Mouse (Mus musculus) ovary, postnatal 10 days (tissue): ENCODE measurements around the gene Mrln.
"Not testable (repeated sequence)": the region's sequence is repeated elsewhere in the genome, so short reads cannot be mapped to it uniquely, and the experiment has no call there.

Experiments
- DNase-seq: peaks from one replicate; pipeline ENCODE4 v3.0.0; 2022; ENCODE audit warnings: low spot score

The Mrln gene

DNA sequence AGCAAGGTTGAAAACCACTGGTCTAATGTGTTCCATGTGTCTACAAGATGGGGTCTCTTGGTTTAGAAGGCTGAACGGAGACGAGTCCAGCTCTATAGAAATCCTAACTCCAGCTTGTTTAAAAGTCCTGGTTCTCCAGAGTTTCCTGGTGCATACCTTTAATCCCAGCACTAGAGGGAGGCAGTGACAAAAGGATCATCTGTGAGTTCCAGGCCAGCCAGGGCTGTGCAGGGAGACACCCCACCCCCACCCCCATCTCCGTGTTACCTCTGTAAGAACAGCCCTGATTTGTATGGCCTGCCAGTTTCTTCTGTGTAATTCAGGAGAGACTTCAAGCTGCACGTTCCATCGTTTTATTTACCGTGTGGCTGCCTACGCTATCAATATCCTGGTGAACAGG, 8.7 kb upstream of the Mrln start:
- no peak for DNase-seq

DNA sequence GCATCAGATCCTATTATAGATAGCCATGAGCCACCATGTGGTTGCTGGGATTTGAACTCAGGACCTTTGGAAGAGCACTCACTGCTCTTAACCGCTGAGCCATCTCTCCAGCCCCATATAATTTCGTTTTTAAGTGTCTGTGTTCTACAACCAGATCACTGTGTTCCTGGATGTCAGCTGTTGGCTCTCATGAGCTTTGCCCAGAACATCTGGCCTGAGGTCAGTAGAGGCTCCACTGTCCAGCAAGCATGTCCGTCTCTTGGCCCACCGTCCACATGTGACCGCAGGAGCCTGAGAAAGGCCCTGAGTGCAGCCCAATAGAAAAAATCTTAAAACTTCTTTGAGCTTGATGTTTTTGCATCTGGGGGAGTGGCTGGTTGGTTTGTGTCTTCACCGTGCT, 7.8 kb upstream of the Mrln start:
- no peak for DNase-seq

DNA sequence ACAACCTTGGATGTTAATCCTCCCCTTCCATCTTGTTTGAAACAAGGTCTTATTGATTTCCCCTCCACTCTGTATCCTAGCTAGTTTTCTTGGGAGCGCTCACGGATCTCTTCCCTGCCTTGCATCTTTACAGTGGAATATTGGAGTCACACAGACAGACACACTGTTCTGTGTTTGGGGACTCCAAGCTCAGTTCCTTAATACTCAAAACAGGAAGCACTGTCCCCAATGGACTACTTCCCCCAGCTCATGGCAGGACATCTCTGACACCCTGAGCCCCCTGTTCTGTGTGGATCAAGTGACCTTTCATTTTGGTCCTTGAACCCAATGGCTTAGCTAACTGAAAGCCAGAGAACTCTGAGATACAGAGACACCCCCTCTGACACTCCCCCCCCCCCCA, 6.9 kb upstream of the Mrln start:
- no peak for DNase-seq

DNA sequence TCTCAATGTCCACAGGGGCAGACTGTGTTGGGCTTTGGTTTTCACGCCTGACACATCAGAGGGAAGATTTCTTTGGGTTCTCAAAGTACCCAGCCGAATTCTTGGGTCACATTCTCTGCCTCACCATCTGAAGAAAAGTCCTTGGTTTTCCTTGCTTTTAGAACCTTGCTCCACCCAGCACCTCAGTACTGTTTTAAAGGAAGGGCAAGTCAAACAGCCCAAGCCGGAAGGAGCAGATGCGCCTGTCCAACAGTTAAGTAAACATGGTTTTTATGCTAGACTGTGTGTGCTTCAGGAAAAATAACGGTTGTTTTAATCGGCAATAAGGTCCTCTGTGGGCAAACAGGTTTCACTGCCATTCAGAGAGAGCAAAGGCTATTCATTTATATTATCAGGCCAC, 6.5 kb upstream of the Mrln start:
- no peak for DNase-seq

DNA sequence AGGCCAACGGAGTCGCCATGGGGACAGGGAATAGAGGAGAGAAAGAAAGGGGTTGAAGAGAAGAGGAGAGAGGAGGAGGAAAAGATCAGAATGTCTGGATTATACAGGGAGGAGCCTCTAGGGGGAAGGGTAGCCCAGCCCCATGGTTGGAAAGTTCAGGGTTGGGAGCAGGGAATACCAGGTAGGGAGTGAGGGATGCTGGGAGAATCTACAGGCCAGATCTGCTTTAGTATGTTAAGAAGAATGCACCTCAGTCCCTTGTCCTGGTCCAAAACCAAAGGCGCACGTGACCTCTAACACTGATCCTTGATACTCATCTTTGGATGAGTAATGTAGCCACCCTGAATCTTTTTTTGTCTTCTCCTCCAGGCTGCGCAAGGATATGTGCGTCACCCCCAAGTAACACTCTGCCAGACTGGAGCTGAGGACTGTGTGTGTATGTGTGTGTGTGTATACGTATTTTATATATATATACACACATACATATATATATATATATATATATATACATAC, 5.5 kb upstream of the Mrln start:
- DNase-seq, result no peak

DNA sequence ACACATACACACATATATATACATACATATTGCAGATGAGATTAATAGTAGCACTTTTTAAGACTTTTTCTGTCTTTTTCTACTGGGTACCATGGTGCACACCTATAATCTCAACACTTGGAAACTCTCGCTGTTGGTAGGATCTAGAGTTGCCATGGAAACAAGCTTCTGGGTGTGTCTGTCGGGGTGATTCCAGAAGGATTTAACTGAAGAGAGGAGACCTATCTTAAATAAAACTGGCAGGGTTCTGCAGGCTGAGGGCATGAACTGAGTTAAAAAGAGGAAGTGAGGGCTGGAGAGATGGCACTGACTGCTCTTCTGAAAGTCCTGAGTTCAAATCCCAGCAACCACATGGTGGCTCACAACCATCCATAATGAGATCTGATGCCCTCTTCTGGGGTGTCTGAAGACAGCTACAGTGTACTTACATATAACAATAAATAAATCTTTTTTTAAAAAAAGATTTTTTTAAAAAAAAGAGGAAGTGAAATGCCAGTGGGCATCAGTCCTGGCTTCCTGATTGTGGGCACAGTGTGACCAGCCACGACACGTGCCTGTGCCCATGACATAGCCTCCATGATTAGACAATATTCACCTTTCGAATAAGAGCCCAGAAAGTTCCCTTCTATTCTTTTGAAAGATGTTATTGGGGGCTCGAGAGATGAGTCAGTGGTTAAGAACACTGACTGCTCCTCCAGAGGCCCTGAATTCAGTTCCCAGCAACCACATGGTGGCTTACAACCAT, 4.8 kb upstream of the Mrln start:
- no peak for DNase-seq

DNA sequence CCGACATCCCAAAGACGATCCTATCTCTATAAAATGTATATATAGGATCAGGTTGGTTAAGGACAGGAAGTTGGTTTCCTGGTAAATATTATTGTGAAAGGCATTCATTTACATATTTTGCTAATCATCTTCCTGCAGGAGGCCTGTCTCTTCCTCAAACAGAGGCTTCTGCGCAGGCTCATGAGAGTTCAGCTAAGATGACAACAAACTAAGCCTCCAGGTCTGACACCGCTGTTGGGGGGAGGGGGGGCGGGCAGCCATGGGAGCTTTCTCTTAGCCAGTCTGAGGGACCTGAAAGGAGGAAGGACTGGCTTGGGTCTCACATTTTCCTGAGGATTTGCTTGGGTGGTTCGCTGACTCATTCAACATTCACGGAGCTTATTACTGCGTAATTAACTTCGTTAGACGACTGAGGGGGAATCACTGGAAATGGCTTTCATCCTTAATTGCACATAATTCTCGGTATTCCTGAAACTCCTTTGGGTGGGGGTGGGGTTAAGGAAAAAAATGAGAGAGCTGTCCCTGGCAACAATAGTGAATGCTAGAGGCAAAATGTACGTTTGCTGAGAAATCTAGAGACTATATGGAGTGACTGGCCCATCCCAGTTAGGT, 3.5 kb upstream of the Mrln start:
- DNase-seq, result no peak

DNA sequence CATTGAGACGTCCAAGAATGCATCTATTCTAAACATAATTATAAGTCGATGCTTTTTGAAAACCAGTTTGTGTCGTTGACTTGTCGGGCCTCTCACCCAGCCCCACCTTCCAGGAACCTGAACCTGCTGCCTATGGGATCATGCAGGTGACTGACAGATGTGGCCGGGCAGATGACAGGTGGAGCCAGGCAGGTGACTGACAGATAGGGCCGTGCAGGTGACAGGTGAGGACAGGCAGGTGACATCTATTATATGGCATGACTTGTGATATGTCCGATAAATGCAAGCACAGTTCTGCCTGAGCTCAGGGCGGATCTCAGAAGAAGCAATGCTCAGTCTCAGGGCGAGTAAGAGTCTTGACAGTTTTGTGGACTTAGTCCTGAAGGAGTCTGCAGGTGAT, 6.8 kb downstream of the Mrln start:
- no peak for DNase-seq

DNA sequence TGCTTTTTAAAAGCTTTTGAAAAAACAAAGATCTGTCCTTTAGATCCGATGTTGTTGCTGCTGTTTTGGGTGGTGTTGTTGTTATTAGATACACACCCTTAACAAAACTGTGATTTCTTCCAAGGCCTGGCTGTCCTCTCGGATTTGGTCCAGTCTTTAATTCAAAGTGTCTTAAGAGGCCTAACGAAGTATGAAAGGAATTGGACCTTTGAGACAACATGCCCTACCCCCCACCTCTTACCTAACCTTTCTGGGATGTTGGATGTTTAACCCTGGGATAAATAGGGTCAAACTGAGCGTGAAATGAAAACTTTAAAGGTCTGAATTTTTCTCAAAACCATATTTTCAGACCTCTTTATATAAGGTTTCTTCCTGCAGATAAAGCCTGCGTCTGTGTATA, 16.5 kb downstream of the Mrln start:
- no peak for DNase-seq

DNA sequence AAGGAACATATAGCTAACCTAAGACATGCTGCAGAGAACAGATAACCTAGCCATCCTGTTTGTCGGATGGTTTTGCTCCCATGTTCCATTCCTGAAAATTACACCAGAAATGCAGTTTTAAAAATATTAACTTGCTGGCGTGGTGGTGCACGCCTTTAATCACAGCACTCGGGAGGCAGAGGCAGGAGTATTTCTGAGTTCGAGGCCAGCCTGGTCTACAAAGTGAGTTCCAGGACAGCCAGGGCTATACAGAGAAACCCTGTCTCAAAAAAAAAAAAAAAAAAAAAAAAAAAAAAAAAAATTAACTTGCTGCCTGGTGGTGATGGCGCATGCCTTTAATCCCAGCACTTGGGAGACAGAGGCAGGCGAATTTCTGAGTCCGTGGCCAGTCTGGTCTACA, 17.8 kb downstream of the Mrln start:
- DNase-seq, result not testable (repeated sequence)

DNA sequence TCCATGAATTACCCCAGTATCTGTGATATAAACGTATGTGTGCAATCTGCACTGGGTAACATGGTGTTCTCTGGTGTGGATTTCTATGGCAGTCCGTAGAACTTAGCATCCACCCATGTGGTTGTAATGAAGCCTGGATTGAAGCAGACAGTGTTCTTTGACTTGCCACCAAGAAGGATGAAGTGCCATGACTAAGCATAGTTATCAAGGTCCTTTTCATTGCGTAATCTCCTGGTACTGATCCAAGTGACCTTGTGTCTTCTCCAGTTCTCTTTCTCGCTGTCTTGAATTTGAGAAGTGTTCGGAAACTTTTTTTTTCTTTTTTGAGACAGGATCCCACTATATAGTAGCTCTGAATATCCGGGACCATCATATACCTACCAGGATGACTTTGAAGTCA, 20.1 kb downstream of the Mrln start:
- no peak for DNase-seq

DNA sequence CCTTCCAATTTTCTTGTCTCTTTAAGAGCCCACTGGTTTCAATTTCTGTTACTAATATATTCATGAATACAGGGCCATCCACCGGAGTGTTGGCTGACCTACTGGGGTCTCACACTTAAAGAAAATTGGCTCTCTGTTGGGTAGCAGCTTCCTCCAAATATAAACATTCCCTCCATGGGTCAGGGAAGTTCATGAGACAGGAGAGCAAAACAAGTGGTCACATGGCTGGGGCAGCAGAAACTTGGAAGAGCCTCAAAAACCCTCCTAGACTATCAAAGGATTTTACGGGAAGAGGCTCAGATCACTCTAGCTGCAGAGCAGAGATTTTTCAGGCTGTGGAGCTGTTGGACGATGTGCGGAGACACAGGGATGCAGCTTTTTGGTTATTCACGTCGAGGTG, 21.3 kb downstream of the Mrln start:
- DNase-seq, result no peak

DNA sequence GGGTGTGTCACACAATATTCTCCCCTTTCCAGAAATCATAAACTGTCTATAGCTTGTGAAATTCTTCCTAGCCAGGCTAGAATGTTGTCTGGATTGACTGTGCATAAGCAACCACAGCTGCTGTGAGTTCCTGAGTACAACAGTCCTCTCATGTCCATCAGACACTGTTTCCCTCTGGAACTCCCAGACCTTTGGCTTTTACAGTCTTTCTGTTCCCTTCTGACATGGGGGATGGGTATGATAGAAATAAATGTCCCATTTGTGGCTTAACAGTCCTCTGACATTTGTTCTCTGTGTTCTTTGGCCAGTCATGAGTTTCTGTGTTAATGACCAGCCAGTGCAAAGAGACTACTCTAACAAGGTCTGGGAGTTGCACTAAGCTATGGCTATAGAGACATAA, 22.1 kb downstream of the Mrln start:
- no peak for DNase-seq

DNA sequence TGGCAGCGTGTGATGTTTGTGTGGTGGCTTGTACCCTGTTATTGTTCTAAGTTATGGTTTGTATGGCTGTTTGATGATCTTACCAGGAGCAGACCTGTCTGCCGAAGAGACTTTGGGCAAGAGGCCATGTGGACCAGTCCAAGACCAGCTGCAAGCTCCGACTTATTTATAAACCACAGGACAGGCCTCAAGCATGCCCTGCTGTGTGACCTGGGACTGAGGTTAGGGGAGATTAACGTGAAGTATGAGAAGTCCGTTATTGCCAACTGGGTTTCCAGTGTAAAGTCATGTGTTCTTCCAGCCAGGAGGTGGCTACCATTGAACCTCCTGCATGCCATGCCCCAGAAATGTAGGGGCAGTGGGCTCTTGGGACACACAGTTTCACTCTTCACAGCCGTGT, 25.9 kb downstream of the Mrln start:
- DNase-seq, result no peak

DNA sequence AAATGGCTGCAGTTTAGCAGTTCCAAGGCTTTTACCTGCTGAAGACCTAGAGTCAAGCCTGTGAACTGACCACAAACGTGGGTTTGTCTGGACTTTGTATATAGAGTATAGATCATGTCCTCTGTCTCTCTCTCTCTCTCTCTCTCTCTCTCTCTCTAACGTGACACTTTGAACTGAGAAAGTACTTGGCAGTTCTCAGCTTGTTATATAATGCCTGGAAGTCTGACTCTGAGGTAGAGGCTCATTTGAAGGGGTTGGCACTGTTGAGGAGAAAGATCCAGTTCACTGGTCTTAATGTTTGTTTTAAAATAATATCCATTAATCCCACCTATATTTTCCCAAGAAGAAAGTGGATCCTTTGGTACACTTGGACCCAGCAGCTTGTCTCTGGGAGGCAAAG, 33.5 kb downstream of the Mrln start:
- no peak for DNase-seq

DNA sequence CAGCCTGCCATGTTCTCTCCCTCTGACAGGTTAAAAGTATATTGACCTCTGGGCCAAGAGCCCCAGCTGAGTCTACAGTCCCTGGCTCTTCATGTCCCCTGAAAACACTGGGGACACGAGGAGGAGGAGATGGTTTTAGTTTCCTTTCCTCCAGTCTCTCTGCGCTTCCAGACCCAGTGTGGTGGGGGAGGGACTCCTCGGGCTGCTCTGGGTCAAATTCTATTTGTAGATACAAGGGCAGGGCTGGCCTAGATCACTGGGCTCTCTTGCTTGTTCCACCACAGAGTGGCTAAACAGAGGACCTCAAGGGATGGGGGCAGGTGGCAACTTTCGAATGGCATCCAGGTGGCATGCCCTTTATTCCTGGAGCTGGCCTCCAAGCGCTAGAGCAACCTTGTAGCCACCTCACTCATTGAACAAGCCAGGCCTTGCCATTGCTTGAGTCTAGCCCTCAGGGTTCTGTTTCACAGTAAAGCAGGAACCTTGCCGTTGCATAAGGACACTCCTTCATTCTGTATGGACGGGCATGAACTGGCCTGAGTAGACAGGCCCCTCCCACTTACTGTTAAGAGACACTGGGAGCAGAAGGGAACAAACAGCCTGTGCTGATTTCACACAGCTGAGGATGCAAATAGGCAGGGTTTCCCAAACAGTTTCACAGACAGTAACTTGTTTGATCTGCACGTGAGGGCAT, 38.4 kb downstream of the Mrln start:
- no peak for DNase-seq

DNA sequence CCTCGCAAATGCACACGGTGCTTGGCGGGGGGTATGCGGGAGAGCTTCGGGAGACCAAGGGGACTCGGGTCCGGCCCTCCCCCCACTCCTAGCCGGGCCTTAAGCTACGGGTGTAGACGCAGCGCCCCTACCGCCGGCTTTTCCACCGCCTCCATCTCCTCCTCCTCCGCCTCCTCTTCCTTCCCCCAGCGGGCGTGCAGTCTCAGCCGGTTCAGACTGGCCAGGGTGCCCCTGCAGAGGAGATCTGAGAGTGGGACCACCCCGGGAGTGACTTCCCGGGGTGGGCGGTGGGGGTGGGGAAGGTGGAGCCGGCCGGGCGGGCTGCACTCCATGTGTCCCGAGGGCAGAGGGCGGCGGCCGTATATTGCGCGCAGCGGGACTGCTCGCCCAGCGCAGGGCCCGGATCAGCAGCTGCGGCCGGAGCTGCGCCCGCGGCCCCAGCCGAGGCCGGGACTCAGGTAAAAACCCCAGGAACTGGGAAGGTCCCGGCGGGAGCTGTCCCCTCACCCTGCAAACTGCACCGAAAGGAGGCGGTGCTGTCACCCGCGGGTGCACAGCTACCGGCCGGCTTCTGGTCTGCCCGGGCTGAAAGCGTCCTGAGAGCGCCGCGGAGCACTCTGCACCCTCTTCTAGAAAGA, 40.6 kb downstream of the Mrln start, which contains the start of gene Slc16a9:
Gene Slc16a9, plus strand, starts transcription at position 180 of the 638 bp plus-strand sequence.
- peak; percentile 21 for DNase-seq

DNA sequence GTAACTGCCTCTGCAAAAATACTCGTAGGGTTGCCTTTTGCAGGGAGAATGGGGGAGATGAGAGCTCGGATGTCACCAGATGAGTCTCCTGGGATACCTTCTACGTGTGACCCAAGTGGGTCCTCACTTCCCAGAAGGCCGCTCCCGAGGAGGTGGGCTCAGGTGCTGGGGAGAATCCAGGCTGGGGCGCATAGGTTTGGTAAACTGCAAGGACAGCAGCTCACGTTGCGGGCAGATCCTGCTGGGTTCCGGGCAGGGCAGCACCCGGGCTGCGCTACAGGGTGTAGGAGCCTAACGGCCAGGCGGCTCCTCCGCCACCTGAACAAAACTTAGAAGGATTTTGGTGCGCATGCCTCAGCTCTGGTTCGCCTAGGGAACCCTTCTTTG, 41.1 kb downstream of the Mrln start:
- DNase-seq, result peak; percentile 27

DNA sequence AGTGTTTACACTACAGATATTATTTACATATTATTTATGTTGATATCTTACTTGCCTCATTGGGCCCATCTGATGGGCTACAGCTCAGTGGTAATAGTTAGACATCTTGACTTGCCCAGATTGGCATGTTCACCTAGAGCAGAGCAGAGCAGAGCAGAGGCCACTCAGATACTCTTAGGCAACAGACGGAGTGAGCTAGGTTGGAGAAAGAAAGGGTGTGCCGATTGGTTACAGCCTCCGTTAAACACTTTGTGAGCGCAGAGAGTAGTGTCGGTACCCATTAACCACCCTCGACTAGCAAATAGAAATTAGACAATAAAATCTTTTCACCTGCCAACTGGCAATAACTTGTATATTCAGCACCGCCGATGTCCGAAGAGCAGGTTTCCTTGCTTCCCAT, 41.6 kb downstream of the Mrln start:
- no peak for DNase-seq

DNA sequence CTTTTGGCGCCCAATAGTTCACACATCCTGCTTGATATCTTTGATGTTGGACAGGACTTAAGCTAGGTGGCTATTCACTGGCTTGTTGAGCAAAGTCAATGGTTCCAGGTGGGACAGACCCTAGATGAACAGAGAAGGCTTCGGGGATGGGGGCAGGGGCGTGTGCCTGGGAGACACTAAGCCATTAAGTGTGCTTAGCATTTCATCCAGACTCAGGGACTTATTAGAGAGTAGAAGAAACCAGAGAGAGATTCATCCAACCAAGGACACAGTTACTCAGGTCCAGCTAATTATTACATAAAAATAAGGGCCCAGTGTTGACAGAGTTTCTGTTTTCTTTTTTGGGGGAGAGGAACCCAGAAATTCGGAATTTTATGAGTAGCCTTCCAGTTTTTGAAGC, 45.9 kb downstream of the Mrln start:
- no peak for DNase-seq

DNA sequence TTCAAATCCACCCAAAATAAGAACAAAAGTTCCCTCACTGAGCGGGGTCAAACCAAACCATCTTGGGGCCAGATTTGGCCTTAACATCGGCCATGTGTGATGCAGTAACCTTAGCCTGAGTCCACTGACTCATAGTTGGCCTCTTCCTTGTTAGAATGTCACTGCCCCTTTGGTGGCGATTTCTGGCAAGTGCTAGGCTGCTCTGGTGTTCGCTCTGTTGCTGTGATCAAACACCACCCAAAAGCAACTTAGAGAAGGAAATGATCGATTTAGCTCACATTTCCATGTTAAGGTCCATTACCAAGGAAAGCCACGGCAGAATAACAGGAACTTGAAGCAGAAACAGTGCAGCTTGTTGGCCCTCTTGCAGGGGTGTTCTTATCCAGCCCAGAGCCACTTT, 46.3 kb downstream of the Mrln start:
- DNase-seq, result no peak

DNA sequence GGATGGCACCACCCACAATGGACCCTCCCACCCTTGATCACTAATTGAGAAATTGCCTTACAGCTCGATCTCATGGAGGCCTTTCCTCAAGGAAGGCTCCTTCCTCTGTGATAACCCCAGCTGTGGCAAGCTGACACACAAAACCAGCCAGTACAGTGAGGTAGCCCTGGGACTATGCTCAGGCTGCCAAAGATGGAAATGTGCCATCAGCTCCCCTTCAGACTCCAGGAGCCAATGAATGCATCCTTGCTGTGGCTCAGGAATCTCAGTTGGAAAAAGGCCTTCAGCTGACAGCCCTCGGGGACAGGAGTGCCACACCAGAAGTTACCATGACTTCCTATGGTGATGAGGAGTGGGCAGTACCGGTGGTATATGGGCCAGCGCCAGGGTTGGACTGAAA, 50.2 kb downstream of the Mrln start:
- no peak for DNase-seq
